Mouse (Mus musculus): ENCODE data around the gene Rmi2. TPM values are rescaled to one million over a fixed set of nuclear protein-coding genes. Genes with fewer than 3 reads are reported as not detected.

Rmi2 gene
- total and polyA plus RNA-seq, 3 experiments, result 2.8 to 8.0 TPM; not detected in 1

DNA sequence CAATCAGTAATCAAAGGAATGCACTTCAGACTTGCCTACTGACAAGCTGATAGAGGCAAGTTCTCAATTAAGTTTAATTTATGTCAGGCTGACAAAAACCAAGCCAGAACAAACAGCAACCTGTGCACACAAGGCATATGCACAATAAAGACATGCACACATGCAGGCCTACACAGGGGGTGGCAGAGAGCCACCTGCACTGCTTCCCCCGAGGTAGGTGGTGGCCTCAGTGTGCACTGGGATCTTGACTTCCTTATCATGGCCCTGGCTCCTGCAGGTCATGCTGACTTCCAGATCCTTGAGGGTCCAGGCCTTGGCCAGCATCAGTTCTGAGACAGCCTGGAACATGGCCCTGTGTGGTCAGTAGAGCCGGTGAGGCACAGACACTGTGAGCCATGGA lies 67.1 kb downstream of the Rmi2 start:
- Histone ChIP-seq H3K36me3 (ENCODE audit: control insufficient read depth in 1 of 2, insufficient read depth in 2 of 2, low read length in 2 of 2) (no peaks in the 10 kb centered on the region), H3K4me3 (ENCODE audit: control insufficient read depth in 1 of 2, insufficient read depth in 1 of 2, low read depth in 2 of 2, low read length in 2 of 2) (no peak overlapping the region), H3K27ac (ENCODE audit: control insufficient read depth, low read depth, low read length) (no peak overlapping the region), H3K79me2 (ENCODE audit: control insufficient read depth, insufficient read depth, low read length, poor library complexity) (no peaks in the 10 kb centered on the region), H3K4me1 (ENCODE audit: control insufficient read depth in 1 of 2, insufficient read depth in 2 of 2, low read length in 2 of 2) (no peaks in the 10 kb centered on the region), H3K9ac (ENCODE audit: control insufficient read depth, low read depth, low read length, poor library complexity, severe bottlenecking) (no peak overlapping the region), H3K9me3 (replicated peaks; ENCODE audit: insufficient read depth, low read length) (no peaks in the 10 kb centered on the region), H3K27me3 (ENCODE audit: control insufficient read depth in 1 of 2, insufficient read depth in 2 of 2, low read length in 2 of 2) (peaks cover 0 to under 1% of the 10 kb centered on the region in 2 experiments; a peak in 1 of 4 replicates)
- no peak for DNase-seq (ENCODE audit: low read depth, low spot score)
- no peak for TF ChIP-seq KAT2A (conservative IDR thresholded peaks at IDR 0.05; ENCODE audit: low read depth, low read length)
- no peak for TF ChIP-seq MXI1 (IDR thresholded peaks at IDR 0.05; ENCODE audit: low read depth, low read length)
- no peak for TF ChIP-seq E2F4 (IDR thresholded peaks at IDR 0.05; ENCODE audit: borderline replicate concordance, low read depth, low read length)

DNA sequence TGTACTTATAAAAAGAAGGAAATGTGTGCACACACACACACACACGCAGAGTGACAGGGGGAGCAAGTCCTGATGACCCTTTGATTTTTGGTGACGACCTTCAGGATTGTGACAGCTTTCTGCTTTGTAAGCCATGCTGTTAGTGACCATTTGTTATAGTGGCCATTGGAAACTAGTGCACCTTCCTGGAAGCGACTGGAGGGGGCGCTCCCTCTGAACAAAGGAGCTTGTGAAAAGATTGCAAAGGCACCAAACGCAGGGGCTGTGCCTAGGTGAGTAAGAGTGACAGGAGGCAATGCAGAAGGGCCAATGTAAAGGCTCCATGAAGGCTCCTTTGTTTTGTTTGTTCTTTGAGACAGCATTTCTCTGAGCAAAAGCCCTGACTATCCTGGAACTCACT lies 68.0 kb downstream of the Rmi2 start:
- peak; percentile 28 to 53 (median 50); a peak in 5 of 6 replicates for TF ChIP-seq CTCF (IDR thresholded peaks at IDR 0.05 in 2 of 3, conservative IDR thresholded peaks at IDR 0.05 in 1 of 3; ENCODE audit: control insufficient read depth in 1 of 3, insufficient read depth in 1 of 3, low read depth in 2 of 3, low read length in 3 of 3, poor library complexity in 1 of 3, severe bottlenecking in 1 of 3)
- peak; percentile 23 for TF ChIP-seq RAD21 (IDR thresholded peaks at IDR 0.05; ENCODE audit: low read depth, low read length)
- TF ChIP-seq SMC3 (IDR thresholded peaks at IDR 0.05; ENCODE audit: low read depth, low read length), result peak; percentile 54
- no peak for TF ChIP-seq ZC3H11A (IDR thresholded peaks at IDR 0.05; ENCODE audit: low read depth, low read length)
- TF ChIP-seq POLR2AphosphoS5 (IDR thresholded peaks at IDR 0.05; ENCODE audit: borderline replicate concordance, low read depth, low read length), result no peak
- Histone ChIP-seq H3K4me1 (ENCODE audit: control insufficient read depth in 1 of 2, insufficient read depth in 2 of 2, low read length in 2 of 2) (no peaks in the 10 kb centered on the region), H3K27me3 (ENCODE audit: control insufficient read depth in 1 of 2, insufficient read depth in 2 of 2, low read length in 2 of 2) (no peaks in the 10 kb centered on the region), H3K27ac (ENCODE audit: control insufficient read depth, low read depth, low read length) (no peak overlapping the region), H3K4me3 (ENCODE audit: control insufficient read depth in 1 of 2, insufficient read depth in 1 of 2, low read depth in 2 of 2, low read length in 2 of 2) (no peak overlapping the region), H3K9me3 (replicated peaks; ENCODE audit: insufficient read depth, low read length) (no peaks in the 10 kb centered on the region), H3K9ac (ENCODE audit: control insufficient read depth, low read depth, low read length, poor library complexity, severe bottlenecking) (no peak overlapping the region), H3K36me3 (ENCODE audit: control insufficient read depth in 1 of 2, insufficient read depth in 2 of 2, low read length in 2 of 2) (no peaks in the 10 kb centered on the region), H3K79me2 (ENCODE audit: control insufficient read depth, insufficient read depth, low read length, poor library complexity) (no peaks in the 10 kb centered on the region)
- DNase-seq (ENCODE audit: low read depth, low spot score), result peak; percentile 19

DNA sequence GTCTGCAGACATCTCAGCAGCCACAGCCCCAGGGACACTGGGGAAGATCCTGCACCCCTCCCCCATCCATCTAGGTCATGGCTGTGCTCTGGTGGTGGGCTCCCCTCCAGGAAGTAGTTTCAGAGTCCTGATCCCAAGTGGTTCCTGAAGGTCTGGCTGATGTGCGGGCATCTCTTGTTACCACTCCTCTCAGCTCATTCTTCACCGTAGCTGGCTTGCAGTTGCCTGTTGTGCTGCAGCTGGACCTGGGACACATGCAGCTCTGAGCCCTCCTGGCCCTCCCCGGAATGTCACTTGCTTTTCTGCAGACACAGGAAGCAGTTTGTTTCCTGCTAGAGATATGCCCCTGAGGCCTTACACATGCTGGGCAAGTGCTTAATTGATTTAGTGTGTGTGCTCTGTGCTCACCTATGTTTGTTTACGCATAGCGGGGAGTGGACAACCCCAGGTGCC lies 70.8 kb downstream of the Rmi2 start:
- no peak overlapping the region for H3K4me3 ChIP-seq (ENCODE audit: control insufficient read depth in 1 of 2, insufficient read depth in 1 of 2, low read depth in 2 of 2, low read length in 2 of 2)
- no peak for DNase-seq (ENCODE audit: low read depth, low spot score)
- H3K27me3 ChIP-seq (ENCODE audit: control insufficient read depth in 1 of 2, insufficient read depth in 2 of 2, low read length in 2 of 2), result no peaks in the 10 kb centered on the region
- H3K36me3 ChIP-seq (ENCODE audit: control insufficient read depth in 1 of 2, insufficient read depth in 2 of 2, low read length in 2 of 2), result no peaks in the 10 kb centered on the region
- TF ChIP-seq SIN3A (IDR thresholded peaks at IDR 0.05; ENCODE audit: low read length) (no peak), POLR2A (IDR thresholded peaks at IDR 0.05; ENCODE audit: control insufficient read depth in 1 of 2, insufficient read depth in 1 of 2, low read depth in 1 of 2, low read length in 2 of 2, poor library complexity in 1 of 2) (no peak), TCF12 (IDR thresholded peaks at IDR 0.05; ENCODE audit: low read depth, low read length) (no peak), GABPA (IDR thresholded peaks at IDR 0.05; ENCODE audit: low read depth, low read length) (no peak), MYC (IDR thresholded peaks at IDR 0.05; ENCODE audit: low read depth, low read length) (no peak), USF2 (IDR thresholded peaks at IDR 0.05; ENCODE audit: borderline replicate concordance in 1 of 2, insufficient read depth in 1 of 2, low read depth in 1 of 2, low read length in 2 of 2) (no peak), MYB (IDR thresholded peaks at IDR 0.05; ENCODE audit: low read depth, low read length) (no peak), ZKSCAN1 (IDR thresholded peaks at IDR 0.05; ENCODE audit: low read depth, low read length) (no peak), NELFE (IDR thresholded peaks at IDR 0.05; ENCODE audit: low read depth, low read length) (no peak), ZNF384 (IDR thresholded peaks at IDR 0.05; ENCODE audit: low read depth, low read length) (no peak), JUND (IDR thresholded peaks at IDR 0.05; ENCODE audit: low read depth, low read length) (no peak), TBP (IDR thresholded peaks at IDR 0.05; ENCODE audit: low read depth, low read length) (no peak), RCOR1 (IDR thresholded peaks at IDR 0.05; ENCODE audit: low read depth, low read length) (no peak), EP300 (IDR thresholded peaks at IDR 0.05; ENCODE audit: low read depth in 1 of 2, low read length in 2 of 2) (no peak), TAL1 (IDR thresholded peaks at IDR 0.05; ENCODE audit: low read length) (no peak), SMC3 (IDR thresholded peaks at IDR 0.05; ENCODE audit: low read depth, low read length) (no peak), HCFC1 (IDR thresholded peaks at IDR 0.05; ENCODE audit: low read depth, low read length) (no peak), CHD2 (IDR thresholded peaks at IDR 0.05; ENCODE audit: low read length) (no peak)
- H3K9me3 ChIP-seq (replicated peaks; ENCODE audit: insufficient read depth, low read length), result no peaks in the 10 kb centered on the region
- H3K9ac ChIP-seq (ENCODE audit: control insufficient read depth, low read depth, low read length, poor library complexity, severe bottlenecking), result no peak overlapping the region
- H3K4me1 ChIP-seq (ENCODE audit: control insufficient read depth in 1 of 2, insufficient read depth in 2 of 2, low read length in 2 of 2), result no peaks in the 10 kb centered on the region
- H3K79me2 ChIP-seq (ENCODE audit: control insufficient read depth, insufficient read depth, low read length, poor library complexity), result no peaks in the 10 kb centered on the region
- no peak overlapping the region for H3K27ac ChIP-seq (ENCODE audit: control insufficient read depth, low read depth, low read length)
